Mouse (Mus musculus): ENCODE data around the gene Hapln1.

DNA sequence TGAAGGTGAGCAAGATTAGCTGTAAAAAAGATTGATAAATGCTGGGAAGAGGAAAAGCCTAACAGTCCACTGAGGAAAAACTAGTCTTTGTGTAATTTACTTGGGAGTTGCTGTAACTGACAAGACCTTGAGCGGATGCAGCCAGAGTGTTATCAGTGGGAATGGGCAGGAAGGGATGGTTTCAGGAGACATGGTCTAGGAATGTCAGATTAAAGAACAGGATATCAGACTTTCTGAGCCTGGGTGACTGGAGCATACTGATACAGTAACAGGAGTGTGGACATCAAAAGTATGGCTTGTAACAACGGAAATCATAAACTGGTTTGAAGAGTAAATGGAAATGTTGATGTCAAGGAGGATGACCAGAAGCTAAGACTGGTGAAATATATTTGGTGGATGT is 43.0 kb upstream of the Hapln1 start:
- TF ChIP-seq CTCF (IDR thresholded peaks at IDR 0.05; ENCODE audit: low read depth) (no peak), EP300 (IDR thresholded peaks at IDR 0.05; ENCODE audit: low read depth) (no peak)

All from liver, embryonic 14.5 days (tissue).